ENCODE assay signal across 12 mouse cellular contexts in the genomic region with DNA sequence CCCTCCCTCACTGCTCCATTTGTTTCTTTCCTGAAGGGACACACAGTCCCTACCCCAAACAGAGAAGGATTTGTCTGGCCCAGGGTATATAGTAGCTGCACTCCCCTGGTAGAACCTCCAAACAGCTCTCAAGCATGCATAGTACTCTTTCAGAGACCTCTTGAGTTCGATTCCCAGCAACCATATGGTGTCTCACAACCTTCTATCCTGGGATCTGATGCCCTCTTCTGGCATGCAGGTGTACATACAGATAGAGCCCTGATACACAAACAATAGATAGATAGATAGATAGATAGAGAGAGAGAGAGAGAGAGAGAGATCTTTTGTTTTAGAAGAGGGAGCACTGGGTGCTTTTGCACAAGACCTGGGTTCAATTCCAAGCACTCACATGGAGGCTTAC.
A peak's percentile ranks its signal among the peaks of the same experiment; 100 is the strongest.
DNase-seq lines count a peak whose midpoint lies in the region; ATAC-seq and TF ChIP-seq lines count a peak whose summit lies in the region.
"Had no signal": no experiment of that assay in that cellular context is flagged by ENCODE, and none has a peak within 500 bp of the region (broad histone marks: within the 10 kb centered on the region; RNA-seq: fewer than 3 reads in every experiment).

No protein-coding gene starts in this region.

- H3K9me3 ChIP-seq in ES-E14 (ENCODE audit: control insufficient read depth, insufficient read depth, low read depth, low read length) = no peaks in the 10 kb centered on the region
- H3K9me3 ChIP-seq in embryonic facial prominence, embryonic 13.5 days = no peaks in the 10 kb centered on the region
- no peaks in the 10 kb centered on the region for H3K9me3 ChIP-seq in limb, embryonic 12.5 days
- H3K9me3 ChIP-seq: midbrain, embryonic 12.5 days; stomach, embryonic 15.5 days had no signal

- H3K4me2 ChIP-seq in embryonic facial prominence, embryonic 13.5 days = no peak overlapping the region
- no peak overlapping the region for H3K4me2 ChIP-seq in limb, embryonic 12.5 days
- H3K4me2 ChIP-seq: midbrain, embryonic 12.5 days; stomach, embryonic 15.5 days had no signal

- peak; percentile 28; the same call in 1 of the 2 replicates for TF ChIP-seq CTCF in layer of hippocampus, adult 2 months (conservative IDR thresholded peaks at IDR 0.05)

- peaks cover 9 to 52% of the 10 kb centered on the region in 2 experiments; a peak in 3 of 4 replicates for H3K4me1 ChIP-seq in ES-E14 (ENCODE audit: control insufficient read depth in 2 of 2, insufficient read depth in 2 of 2, low read length in 2 of 2, poor library complexity in 1 of 2)
- H3K4me1 ChIP-seq in embryonic facial prominence, embryonic 13.5 days = peaks cover 66% of the 10 kb centered on the region
- peaks cover 54% of the 10 kb centered on the region for H3K4me1 ChIP-seq in limb, embryonic 12.5 days (replicated peaks)

- ATAC-seq in embryonic facial prominence, embryonic 13.5 days (ENCODE audit: insufficient number of reproducible peaks, insufficient read depth, low FRiP score, low TSS enrichment, low read depth) = no peak
- no peak for ATAC-seq in limb, embryonic 12.5 days (ENCODE audit: insufficient number of reproducible peaks, insufficient read depth, low FRiP score, low TSS enrichment, low read depth)
- ATAC-seq in megakaryocyte-erythroid progenitor cell, adult 5-6 weeks (replicated peaks; ENCODE audit: low FRiP score, low TSS enrichment, poor library complexity, severe bottlenecking) = no peak

- in situ Hi-C loops in ES-E14 (cut with MboI; ENCODE audit: low sequenced_read_pairs in 2 of 2, unreplicated experiment in 2 of 2) = no loop called here

- DNase-seq in layer of hippocampus, adult 2 months (ENCODE audit: low spot score in 2 of 2) = no peak
- no peak for DNase-seq in layer of hippocampus, adult 11-12 months (ENCODE audit: low spot score)
- DNase-seq in ES-E14 (ENCODE audit: low read depth, low spot score) = no peak
- no peak for DNase-seq in embryo, embryonic 11 days
- no peak for DNase-seq in urinary bladder, postnatal 14 days (ENCODE audit: low spot score)
- DNase-seq: cerebellum, adult 9-10 months had no signal

- H3K9ac ChIP-seq in ES-E14 (ENCODE audit: insufficient read depth, low read depth, low read length, poor library complexity, severe bottlenecking) = no peak overlapping the region
- no peak overlapping the region for H3K9ac ChIP-seq in embryonic facial prominence, embryonic 13.5 days
- H3K9ac ChIP-seq in limb, embryonic 12.5 days (replicated peaks) = no peak overlapping the region
- H3K9ac ChIP-seq: midbrain, embryonic 12.5 days; stomach, embryonic 15.5 days had no signal

- WGBS in embryonic facial prominence, embryonic 13.5 days = 92% methylated on average over 1 of the region's 1 CpGs
- 86% methylated on average over 1 of the region's 1 CpGs for WGBS in limb, embryonic 12.5 days

- H3K4me3 ChIP-seq in layer of hippocampus, adult 2 months = no peak overlapping the region
- no peak overlapping the region for H3K4me3 ChIP-seq in ES-E14 (ENCODE audit: insufficient read depth in 1 of 2, low read depth in 1 of 2, low read length in 2 of 2, poor library complexity in 1 of 2, severe bottlenecking in 1 of 2)
- H3K4me3 ChIP-seq in embryonic facial prominence, embryonic 13.5 days = no peak overlapping the region
- H3K4me3 ChIP-seq in limb, embryonic 12.5 days (replicated peaks) = no peak overlapping the region
- H3K4me3 ChIP-seq: erythroblast, embryonic 14.5 days; midbrain, embryonic 12.5 days; stomach, embryonic 15.5 days had no signal

- no peaks in the 10 kb centered on the region for H3K36me3 ChIP-seq in ES-E14 (ENCODE audit: control insufficient read depth, insufficient read depth, low read length, poor library complexity, severe bottlenecking)
- no peaks in the 10 kb centered on the region for H3K36me3 ChIP-seq in embryonic facial prominence, embryonic 13.5 days
- H3K36me3 ChIP-seq in limb, embryonic 12.5 days = no peaks in the 10 kb centered on the region
- H3K36me3 ChIP-seq: midbrain, embryonic 12.5 days; stomach, embryonic 15.5 days had no signal

- no peaks in the 10 kb centered on the region for H3K27me3 ChIP-seq in embryonic facial prominence, embryonic 13.5 days
- no peaks in the 10 kb centered on the region for H3K27me3 ChIP-seq in limb, embryonic 12.5 days
- H3K27me3 ChIP-seq: stomach, embryonic 15.5 days had no signal

- peak overlapping the region; percentile 85 for H3K27ac ChIP-seq in layer of hippocampus, adult 2 months
- H3K27ac ChIP-seq in ES-E14 (ENCODE audit: insufficient read depth, low read depth, low read length, poor library complexity, severe bottlenecking) = peak overlapping the region; percentile 61; the same call in 1 of the 2 replicates
- peak overlapping the region; percentile 86; the same call in 1 of the 2 replicates for H3K27ac ChIP-seq in embryonic facial prominence, embryonic 13.5 days
- peak overlapping the region; percentile 82; the same call in 1 of the 2 replicates for H3K27ac ChIP-seq in limb, embryonic 12.5 days

TF ChIP-seq in ES-E14, 5 proteins besides CTCF, POLR2A, EP300 and RAD21:
- TF ChIP-seq ZC3H11A (IDR thresholded peaks at IDR 0.05; ENCODE audit: borderline replicate concordance, low read depth, low read length) = no peak
